Comparison of ENCODE assay signal across 20 mouse cellular contexts in the genomic region with DNA sequence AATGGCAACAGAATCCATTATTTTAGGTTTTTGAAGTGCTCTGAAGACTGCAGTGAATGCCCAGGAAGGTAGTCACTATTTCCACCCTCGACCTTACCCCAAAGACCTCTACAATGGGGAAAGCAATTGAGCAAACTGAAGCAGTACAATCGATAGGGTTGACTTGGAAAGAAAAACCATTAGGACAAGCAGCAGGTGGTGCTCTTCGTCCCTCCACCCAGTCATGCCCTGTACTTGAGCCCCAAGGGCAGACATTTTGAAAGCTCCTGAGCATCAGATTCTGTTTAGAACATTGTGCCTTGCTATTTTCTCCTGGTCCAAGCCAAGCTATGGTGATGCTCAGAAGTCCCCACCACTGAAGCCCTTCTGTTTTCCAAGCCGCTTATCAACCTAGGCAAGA.
DNase-seq lines count a peak whose midpoint lies in the region; ATAC-seq and TF ChIP-seq lines count a peak whose summit lies in the region.
"Had no signal": no experiment of that assay in that cellular context is flagged by ENCODE, and none has a peak within 500 bp of the region (broad histone marks: within the 10 kb centered on the region; RNA-seq: fewer than 3 reads in every experiment).

No protein-coding gene starts in this region.

- no peaks in the 10 kb centered on the region for H3K27me3 ChIP-seq in intestine, postnatal 0 days (replicated peaks; ENCODE audit: control insufficient read depth, insufficient read depth, low read length)
- no peaks in the 10 kb centered on the region for H3K27me3 ChIP-seq in intestine, embryonic 16.5 days (replicated peaks; ENCODE audit: control insufficient read depth, insufficient read depth, low read length)
- H3K27me3 ChIP-seq: embryonic facial prominence, embryonic 12.5 days; forebrain, embryonic 13.5 days; forebrain, embryonic 15.5 days had no signal

- no peak for ATAC-seq in intestine, postnatal 0 days
- no peak for ATAC-seq in intestine, embryonic 16.5 days
- ATAC-seq: forebrain, embryonic 13.5 days; forebrain, embryonic 15.5 days; forebrain, postnatal 0 days had no signal

- no peaks in the 10 kb centered on the region for H3K4me1 ChIP-seq in intestine, postnatal 0 days (replicated peaks; ENCODE audit: control insufficient read depth, insufficient read depth, low read length)
- no peaks in the 10 kb centered on the region for H3K4me1 ChIP-seq in intestine, embryonic 16.5 days (ENCODE audit: control insufficient read depth, insufficient read depth, low read length)
- peaks cover 0 to 2% of the 10 kb centered on the region in 2 experiments; a peak in 1 of 4 replicates for H3K4me1 ChIP-seq in ES-E14 (ENCODE audit: control insufficient read depth in 2 of 2, insufficient read depth in 2 of 2, low read length in 2 of 2, poor library complexity in 1 of 2)
- H3K4me1 ChIP-seq: embryonic facial prominence, embryonic 12.5 days; forebrain, embryonic 15.5 days had no signal

- no peak overlapping the region for H3K27ac ChIP-seq in intestine, postnatal 0 days (ENCODE audit: low read depth, low read length)
- H3K27ac ChIP-seq in intestine, embryonic 16.5 days (ENCODE audit: low read length), result no peak overlapping the region
- H3K27ac ChIP-seq in ES-E14 (ENCODE audit: insufficient read depth, low read depth, low read length, poor library complexity, severe bottlenecking), result no peak overlapping the region
- H3K27ac ChIP-seq: embryonic facial prominence, embryonic 10.5 days; embryonic facial prominence, embryonic 12.5 days; forebrain, embryonic 13.5 days; forebrain, embryonic 15.5 days had no signal

- H3K4me3 ChIP-seq in intestine, postnatal 0 days (ENCODE audit: low read depth, low read length), result no peak overlapping the region
- no peak overlapping the region for H3K4me3 ChIP-seq in intestine, embryonic 16.5 days (ENCODE audit: low read length)
- H3K4me3 ChIP-seq in ES-E14 (ENCODE audit: insufficient read depth in 1 of 2, low read depth in 1 of 2, low read length in 2 of 2, poor library complexity in 1 of 2, severe bottlenecking in 1 of 2), result no peak overlapping the region
- H3K4me3 ChIP-seq: embryonic facial prominence, embryonic 10.5 days; embryonic facial prominence, embryonic 12.5 days; forebrain, embryonic 13.5 days; forebrain, embryonic 15.5 days had no signal

- H3K4me2 ChIP-seq in intestine, postnatal 0 days (replicated peaks; ENCODE audit: low read depth), result no peak overlapping the region
- no peak overlapping the region for H3K4me2 ChIP-seq in intestine, embryonic 16.5 days (ENCODE audit: low read depth, low read length)
- H3K4me2 ChIP-seq: embryonic facial prominence, embryonic 12.5 days; forebrain, embryonic 13.5 days; forebrain, embryonic 15.5 days had no signal

- peak; percentile 43 for TF ChIP-seq CTCF in intestine, postnatal 0 days (IDR thresholded peaks at IDR 0.05; ENCODE audit: low read depth)

- 81% methylated on average over 4 of the region's 4 CpGs for WGBS in intestine, postnatal 0 days
- 84% methylated on average over 4 of the region's 4 CpGs for WGBS in intestine, embryonic 16.5 days

- in situ Hi-C loops in ES-E14 (cut with MboI; ENCODE audit: low sequenced_read_pairs in 2 of 2, unreplicated experiment in 2 of 2), result no loop called here

- H3K36me3 ChIP-seq in intestine, postnatal 0 days (ENCODE audit: control insufficient read depth, insufficient read depth), result no peaks in the 10 kb centered on the region
- H3K36me3 ChIP-seq in intestine, embryonic 16.5 days (ENCODE audit: control insufficient read depth, insufficient read depth, low read length), result no peaks in the 10 kb centered on the region
- H3K36me3 ChIP-seq in ES-E14 (ENCODE audit: control insufficient read depth, insufficient read depth, low read length, poor library complexity, severe bottlenecking), result no peaks in the 10 kb centered on the region
- H3K36me3 ChIP-seq: embryonic facial prominence, embryonic 10.5 days; embryonic facial prominence, embryonic 12.5 days; forebrain, embryonic 15.5 days had no signal

- H3K9ac ChIP-seq in intestine, postnatal 0 days (ENCODE audit: low read depth, low read length), result no peak overlapping the region
- no peak overlapping the region for H3K9ac ChIP-seq in intestine, embryonic 16.5 days (ENCODE audit: low read depth, low read length)
- H3K9ac ChIP-seq in ES-E14 (ENCODE audit: insufficient read depth, low read depth, low read length, poor library complexity, severe bottlenecking), result no peak overlapping the region
- H3K9ac ChIP-seq: embryonic facial prominence, embryonic 12.5 days; forebrain, embryonic 13.5 days; forebrain, embryonic 15.5 days; forebrain, postnatal 0 days had no signal

- DNase-seq in ES-CJ7 (ENCODE audit: low read depth, low spot score) (peak; percentile 77), ES-E14 (ENCODE audit: low read depth, low spot score) (peak; percentile 26), ZHBTc4 (ENCODE audit: low read depth, low spot score) (peak; percentile 51)
- no peak for DNase-seq in frontal cortex, postnatal 36 days (ENCODE audit: low spot score in 2 of 2)
- no peak for DNase-seq in cerebellum, adult 11-12 months
- DNase-seq: adrenal gland, adult 2 months; adrenal gland, postnatal 10 days; adrenal gland, postnatal 25 days; cerebellum, adult 11 months; cerebellum, adult 2 months; cerebellum, adult 9-10 months; cerebellum, postnatal 10 days; cerebellum, postnatal 25 days; forebrain, postnatal 0 days had no signal

- no peaks in the 10 kb centered on the region for H3K9me3 ChIP-seq in intestine, postnatal 0 days (ENCODE audit: control insufficient read depth)
- no peaks in the 10 kb centered on the region for H3K9me3 ChIP-seq in intestine, embryonic 16.5 days (ENCODE audit: control insufficient read depth, low read length)
- H3K9me3 ChIP-seq in ES-E14 (ENCODE audit: control insufficient read depth, insufficient read depth, low read depth, low read length), result no peaks in the 10 kb centered on the region
- H3K9me3 ChIP-seq: embryonic facial prominence, embryonic 10.5 days; embryonic facial prominence, embryonic 12.5 days; forebrain, embryonic 13.5 days; forebrain, embryonic 15.5 days had no signal

TF ChIP-seq in ES-E14, 5 proteins besides CTCF, POLR2A, EP300 and RAD21:
- no peak for TF ChIP-seq CHD2 (IDR thresholded peaks at IDR 0.05; ENCODE audit: low read depth, low read length)
- TF ChIP-seq ZC3H11A (IDR thresholded peaks at IDR 0.05; ENCODE audit: borderline replicate concordance, low read depth, low read length), result no peak
- TF ChIP-seq HCFC1 (IDR thresholded peaks at IDR 0.05; ENCODE audit: borderline replicate concordance, insufficient read depth, low read length), result no peak
- TF ChIP-seq MAFK (IDR thresholded peaks at IDR 0.05; ENCODE audit: insufficient read depth, low read depth, low read length), result no peak
- TF ChIP-seq ZNF384 (IDR thresholded peaks at IDR 0.05; ENCODE audit: low read depth, low read length), result no peak

Comparison
In these comparisons a context has a peak if more than half of its experiments do, and no peak if none do; other contexts are left out.
1. DNase-seq: peak in ES-CJ7 (single experiment), ES-E14 (single experiment) and ZHBTc4 (single experiment); none in frontal cortex, postnatal 36 days (0 of 2) and cerebellum, adult 11-12 months (single experiment).